Mouse (Mus musculus): ENCODE results near the gene Rffl. TPM values are rescaled to one million over a fixed set of nuclear protein-coding genes. Genes with fewer than 3 reads are reported as not detected.

Rffl gene
- total RNA-seq, 2 experiments from 2014 or later, result 5.4 to 5.7 TPM

DNA sequence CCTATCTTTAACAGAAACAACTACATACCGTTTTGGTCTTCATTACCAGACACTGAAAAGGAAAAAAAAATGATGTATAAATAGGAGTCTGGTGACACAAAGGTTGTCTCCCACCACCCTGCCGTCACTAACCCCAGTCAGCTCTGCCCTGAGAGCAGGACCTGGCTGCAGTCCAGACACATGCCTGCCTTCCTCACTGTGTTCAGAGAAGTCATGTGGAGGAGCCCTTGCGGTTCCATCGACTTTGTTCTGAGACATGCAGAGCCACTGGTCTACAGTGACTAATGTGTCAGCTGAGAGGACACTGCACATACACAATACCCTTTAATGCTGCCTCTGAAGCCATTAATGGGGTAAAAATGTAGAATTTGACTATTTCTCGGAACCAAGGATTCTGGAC, 62.5 kb downstream of the Rffl start:
- no peak for DNase-seq
- intact Hi-C loops (cut with DNase I; ENCODE audit: low total_unique reads), result no loop called here

GRCm38 (mm10) chr11:82807370-82807769, 63.6 kb downstream of the Rffl start:
- intact Hi-C loops (cut with DNase I; ENCODE audit: low total_unique reads), result no loop called here
- DNase-seq, result no peak

DNA sequence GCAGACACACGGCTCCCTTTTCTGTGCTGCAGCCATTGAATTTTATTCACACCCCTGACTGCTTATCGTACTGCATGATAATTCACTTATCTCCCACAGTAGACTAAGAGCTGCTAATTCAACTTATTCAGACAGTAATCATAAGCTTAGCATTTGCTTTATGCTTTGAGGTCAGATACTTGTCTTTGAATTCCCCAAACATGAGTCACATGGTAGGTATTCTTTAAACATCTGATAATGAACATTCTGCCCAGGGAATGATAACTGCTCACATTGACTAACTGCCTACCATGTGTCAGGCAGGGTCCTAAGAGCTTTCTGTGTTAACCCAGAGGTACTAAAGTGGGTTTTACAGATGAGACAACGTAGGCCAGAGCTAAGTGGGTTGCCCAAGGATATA, 64.4 kb downstream of the Rffl start:
- no peak for DNase-seq
- intact Hi-C loops (cut with DNase I; ENCODE audit: low total_unique reads), result no loop called here

GRCm38 (mm10) chr11:82783453-82783852, 87.6 kb downstream of the Rffl start:
- DNase-seq, result no peak
- intact Hi-C loops (cut with DNase I; ENCODE audit: low total_unique reads), result no loop called here

DNA sequence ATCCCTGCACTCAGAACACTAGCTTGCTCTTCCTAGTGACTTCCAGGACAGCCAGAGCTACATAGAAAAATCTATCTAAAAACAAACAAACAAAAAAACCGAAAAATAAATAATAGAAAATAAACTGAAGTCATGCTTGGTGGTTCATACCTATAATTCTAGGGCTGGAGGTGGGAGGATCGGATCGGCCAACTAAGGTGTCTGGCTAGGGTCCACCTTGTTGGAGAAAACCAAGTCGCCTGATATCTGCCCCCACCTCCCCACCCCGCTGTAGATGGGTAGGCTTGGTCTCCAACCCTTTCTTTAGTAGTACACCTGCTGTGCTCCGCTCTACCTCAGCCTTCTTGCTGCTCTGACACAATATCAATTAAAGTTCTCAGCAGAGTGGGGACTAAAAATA, 88.8 kb downstream of the Rffl start:
- intact Hi-C loops (cut with DNase I; ENCODE audit: low total_unique reads), result no loop called here
- DNase-seq, result no peak

- intact Hi-C loops (cut with DNase I; ENCODE audit: low total_unique reads), result no loop called here
- DNase-seq, result peak; percentile 94
These were observed 89.8 kb downstream of the Rffl start, which contains the start of gene Lig3 for GRCm38 (mm10) chr11:82780983-82781903. Gene Lig3, plus strand, starts transcription at chr11:82781108.

DNA sequence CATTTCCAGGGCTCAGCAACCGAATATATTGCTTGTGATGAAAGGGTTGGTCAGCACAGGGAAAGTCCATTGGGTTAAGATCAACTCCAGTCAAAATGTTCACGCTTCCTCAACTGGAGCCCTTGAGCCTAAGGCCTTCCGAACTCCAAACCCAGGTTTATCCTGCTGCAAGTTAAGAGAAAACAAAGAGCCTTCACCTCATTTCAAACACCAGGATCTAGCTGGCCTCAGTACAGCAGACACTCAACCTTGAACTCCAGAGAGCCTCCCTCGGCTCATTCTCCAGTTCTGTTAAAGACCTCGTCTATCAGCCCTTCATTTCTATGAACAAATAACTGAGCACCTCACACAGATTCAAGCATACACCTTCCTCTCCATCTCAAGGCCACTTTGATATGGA, 90.9 kb downstream of the Rffl start:
- intact Hi-C loops (cut with DNase I; ENCODE audit: low total_unique reads), result no loop called here
- DNase-seq, result no peak

- no peak for DNase-seq
These were observed 106.5 kb downstream of the Rffl start for GRCm38 (mm10) chr11:82764438-82764924.

DNA sequence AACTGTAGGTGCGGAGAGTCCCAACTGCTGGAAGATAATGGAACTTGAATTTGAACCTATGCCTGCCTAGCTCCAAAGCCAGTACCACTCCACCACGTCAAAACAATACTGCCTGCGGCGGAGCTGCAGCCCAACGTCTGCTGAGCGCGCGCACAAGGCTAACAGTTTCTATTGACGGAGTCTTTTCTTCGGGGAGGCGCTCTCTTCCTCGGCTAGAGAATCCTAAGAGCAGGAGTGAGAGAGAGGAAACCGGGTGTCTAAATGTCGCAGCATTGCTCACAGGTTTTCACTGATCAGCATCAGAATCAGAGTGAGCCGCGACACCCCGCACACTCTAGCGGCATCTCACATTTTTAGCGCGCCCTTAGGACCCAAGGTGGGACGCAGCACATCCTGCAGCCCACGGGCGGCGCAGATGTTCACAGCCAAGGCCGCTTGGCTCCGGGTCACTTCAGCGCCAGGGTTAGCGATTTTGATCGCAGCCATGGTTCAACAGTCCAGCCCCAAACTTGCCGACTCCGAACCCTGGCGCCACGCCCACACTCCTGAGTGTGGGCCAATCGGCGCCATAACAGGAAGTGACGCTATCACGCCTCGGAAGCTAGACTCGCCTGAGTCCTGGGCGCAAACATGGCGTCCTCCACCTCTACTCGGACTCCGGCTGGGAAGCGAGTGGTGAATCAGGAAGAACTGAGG, 107.1 kb downstream of the Rffl start, which contains the start of the genes Cct6b and Zfp830:
Gene Cct6b (minus strand): TSS at position 580 of the 696 bp plus-strand sequence.
Gene Zfp830 (plus strand): TSS at position 604 of the 696 bp plus-strand sequence.
- intact Hi-C loops (cut with DNase I; ENCODE audit: low total_unique reads), result no loop called here
- peak; percentile 92 for DNase-seq

More at GRCm38 (mm10) chr11:82764438-82764924, 106.5 kb downstream of the Rffl start:
- intact Hi-C loops (cut with DNase I; ENCODE audit: low total_unique reads), result no loop called here

DNA sequence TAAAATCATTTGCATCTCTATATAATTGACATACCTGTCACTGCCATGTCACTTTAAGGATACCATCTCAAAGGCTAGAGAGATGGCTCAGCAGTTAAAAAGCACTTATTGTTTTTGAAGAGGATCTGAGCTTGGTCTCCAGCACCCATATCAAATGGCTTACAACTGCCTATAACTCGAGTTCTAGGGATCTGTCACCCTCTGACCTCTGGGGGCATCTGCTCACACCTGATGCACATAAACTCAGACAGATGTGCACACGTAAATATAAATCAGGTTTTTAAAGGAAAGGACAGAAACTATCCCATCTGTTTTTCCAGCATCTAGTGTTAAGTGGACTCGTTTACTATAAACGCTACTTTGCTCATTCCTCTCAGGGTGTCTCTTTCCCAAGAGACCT, 107.7 kb downstream of the Rffl start:
- intact Hi-C loops (cut with DNase I; ENCODE audit: low total_unique reads), result no loop called here
- DNase-seq, result no peak

DNA sequence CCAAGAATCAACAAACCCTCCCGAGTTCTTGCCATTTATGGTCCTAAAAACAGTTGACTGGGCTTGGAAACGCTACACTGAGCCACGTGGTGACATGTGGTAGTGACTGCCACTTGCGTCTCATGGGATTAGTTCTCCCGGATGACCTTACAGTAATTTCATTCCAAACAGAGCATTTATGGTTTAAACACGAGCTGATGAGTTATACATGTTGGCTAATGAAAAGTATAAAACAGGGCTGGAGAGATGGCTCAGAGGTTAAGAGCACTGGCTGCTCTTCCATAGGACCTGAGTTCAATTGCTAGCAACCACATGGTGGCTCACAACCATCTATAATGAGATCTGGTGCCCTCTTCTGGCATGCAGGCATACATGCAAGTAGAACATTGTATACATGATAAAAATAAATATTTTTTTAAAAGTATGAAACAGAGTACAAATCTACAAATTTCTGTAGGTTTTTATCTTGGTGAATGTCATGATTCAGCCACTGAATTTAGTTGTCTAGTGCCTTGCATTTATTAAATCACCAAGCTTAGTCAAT, 108.7 kb downstream of the Rffl start:
- DNase-seq, result no peak
- intact Hi-C loops (cut with DNase I; ENCODE audit: low total_unique reads), result no loop called here

- DNase-seq, result no peak
- intact Hi-C loops (cut with DNase I; ENCODE audit: low total_unique reads), result no loop called here
These were observed 115.1 kb downstream of the Rffl start for GRCm38 (mm10) chr11:82755919-82756318.

Other genes starting within 250 kb of the Rffl start
- gene Cct6b, start 106.9 kb downstream of the Rffl start, total RNA-seq (2021), result under 1 TPM; 0.16 to 0.29 TPM
- 10 to 100 TPM; 13.6 to 14.6 TPM for gene Zfp830, start 106.9 kb downstream of the Rffl start, total RNA-seq (2021)
- gene Lig3, start 90.1 kb downstream of the Rffl start, total RNA-seq (2021), result 10 to 100 TPM; 13.3 to 16.8 TPM
- gene Rad51d, start 19.4 kb upstream of the Rffl start, total RNA-seq (2021), result 1 to 10 TPM; 5.3 to 5.7 TPM
- gene Fndc8, start 20.9 kb upstream of the Rffl start, total RNA-seq (2021), result not detected
- gene Nle1, start 37.2 kb upstream of the Rffl start, total RNA-seq (2021), result 10 to 100 TPM in 1 of 2 experiments, 1 to 10 TPM in 1; 8.8 to 11.0 TPM
- 100 to 1,000 TPM; 106 to 108 TPM for gene Unc45b, start 39.3 kb upstream of the Rffl start, total RNA-seq (2021)
- gene Slfn5, start 80.1 kb upstream of the Rffl start, total RNA-seq (2021), result 10 to 100 TPM; 31.0 to 32.7 TPM
- 1 to 10 TPM in 1 of 2 experiments, under 1 TPM in 1; 0.89 to 1.9 TPM for gene Slfn9, start 120.6 kb upstream of the Rffl start, total RNA-seq (2021)
- gene Slfn8, start 149.6 kb upstream of the Rffl start, total RNA-seq (2021), result under 1 TPM; 0.18 to 0.27 TPM
- gene Slfn2, start 193.9 kb upstream of the Rffl start, total RNA-seq (2021), result 1 to 10 TPM in 1 of 2 experiments, under 1 TPM in 1; 0.84 to 1.1 TPM
- gene Slfn1, start 245.6 kb upstream of the Rffl start, total RNA-seq (2021), result not detected